Mouse (Mus musculus): Measurements from ENCODE around the gene Rnf38. TPM values are rescaled to one million over a fixed set of nuclear protein-coding genes. Genes with fewer than 3 reads are reported as not detected.

Rnf38 gene
- polyA plus RNA-seq, 1 experiment from 2014 or later: 13.6 TPM

DNA sequence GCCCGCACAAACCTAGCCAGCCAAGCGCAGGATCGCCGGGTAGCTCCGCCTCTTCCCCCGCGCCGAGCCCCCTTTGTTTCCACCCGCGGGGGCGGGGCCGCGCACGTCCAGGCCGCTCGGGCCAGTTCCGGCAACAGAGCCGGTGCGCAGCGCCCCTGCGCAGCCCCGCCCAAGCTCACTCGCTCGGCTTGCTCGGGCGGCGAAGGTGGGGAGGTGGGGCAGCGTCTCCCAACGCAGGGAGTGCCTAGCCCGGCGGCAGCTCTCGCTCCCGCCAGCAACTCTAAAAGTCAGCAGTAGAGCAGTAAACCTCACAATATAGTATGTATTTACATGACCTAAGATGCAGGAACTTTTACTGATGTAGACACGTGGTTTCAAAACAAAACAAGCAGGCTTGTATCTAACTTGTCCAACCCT is 65.3 kb downstream of the Rnf38 start:
- ATAC-seq (replicated peaks; ENCODE audit: low FRiP score, low read depth): peak; percentile 89
- peak; percentile 96 for DNase-seq (ENCODE audit: low spot score)
- H3K4me3 ChIP-seq (replicated peaks; ENCODE audit: low read depth, low read length): peak overlapping the region; percentile 41
- TF ChIP-seq CTCF (IDR thresholded peaks at IDR 0.05; ENCODE audit: low read depth): no peak
- H3K27ac ChIP-seq: peak overlapping the region; percentile 68
- H3K9ac ChIP-seq (ENCODE audit: low read depth, low read length): peak overlapping the region; percentile 39; the same call in 1 of the 2 replicates
- H3K4me2 ChIP-seq (ENCODE audit: low read length): peak overlapping the region; percentile 70
- no peaks in the 10 kb centered on the region for H3K9me3 ChIP-seq (replicated peaks; ENCODE audit: low read length)
- peaks cover 13% of the 10 kb centered on the region for H3K4me1 ChIP-seq (replicated peaks; ENCODE audit: insufficient read depth, low read length)
- no peaks in the 10 kb centered on the region for H3K36me3 ChIP-seq (ENCODE audit: insufficient read depth, low read length)
- 0% methylated on average over 27 of the region's 34 CpGs for WGBS
- no peaks in the 10 kb centered on the region for H3K27me3 ChIP-seq (ENCODE audit: insufficient read depth, low read length)

GRCm38 (mm10) chr4:44167397-44168121 is 66.0 kb downstream of the Rnf38 start:
- Histone ChIP-seq H3K9ac (ENCODE audit: low read depth, low read length) (peak overlapping the region; percentile 82), H3K27ac (peak overlapping the region; percentile 97), H3K4me1 (replicated peaks; ENCODE audit: insufficient read depth, low read length) (peaks cover 13% of the 10 kb centered on the region), H3K27me3 (ENCODE audit: insufficient read depth, low read length) (no peaks in the 10 kb centered on the region), H3K4me2 (ENCODE audit: low read length) (peak overlapping the region; percentile 60), H3K36me3 (ENCODE audit: insufficient read depth, low read length) (no peaks in the 10 kb centered on the region), H3K4me3 (replicated peaks; ENCODE audit: low read depth, low read length) (peak overlapping the region; percentile 75), H3K9me3 (replicated peaks; ENCODE audit: low read length) (no peaks in the 10 kb centered on the region)
- TF ChIP-seq CTCF (IDR thresholded peaks at IDR 0.05; ENCODE audit: low read depth): peak; percentile 35; the same call in 1 of the 2 replicates
- DNase-seq (ENCODE audit: low spot score): peak; percentile 90
- WGBS: under 1% methylated on average over 67 of the region's 95 CpGs
- ATAC-seq (replicated peaks; ENCODE audit: low FRiP score, low read depth): peak; percentile 90

DNA sequence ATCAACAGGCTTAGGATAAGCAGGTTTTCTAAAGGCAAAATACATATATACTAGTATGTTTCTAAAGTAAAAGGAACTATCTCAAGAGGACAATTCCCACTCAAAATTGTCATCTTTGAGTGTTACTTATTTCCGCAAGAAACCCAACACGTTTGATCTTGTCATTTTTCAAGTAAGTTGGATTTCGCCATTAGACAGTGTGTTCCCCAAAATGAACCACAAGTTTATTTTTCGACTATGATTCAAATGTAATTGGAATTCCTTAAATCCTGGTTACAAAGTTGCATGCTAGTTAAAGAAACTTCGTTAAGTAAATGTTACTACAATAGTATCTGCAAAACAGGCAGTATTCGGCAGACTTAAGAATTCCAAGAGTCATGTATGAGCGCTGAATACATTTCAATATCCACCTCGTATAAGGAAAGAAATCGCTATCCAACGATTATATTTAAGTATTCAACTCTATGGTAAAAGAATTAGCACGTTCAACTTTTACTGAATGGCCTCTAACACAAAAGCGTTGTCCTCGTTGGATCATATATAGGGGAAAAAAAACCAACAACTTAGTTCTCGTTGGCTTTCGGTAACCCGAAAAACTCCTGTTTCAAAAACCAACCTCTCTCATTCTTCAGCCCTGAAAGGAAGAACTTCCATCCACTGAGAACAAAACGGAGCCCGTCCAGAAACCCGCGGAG is 66.7 kb downstream of the Rnf38 start:
- no peaks in the 10 kb centered on the region for H3K36me3 ChIP-seq (ENCODE audit: insufficient read depth, low read length)
- no peaks in the 10 kb centered on the region for H3K27me3 ChIP-seq (ENCODE audit: insufficient read depth, low read length)
- H3K4me1 ChIP-seq (replicated peaks; ENCODE audit: insufficient read depth, low read length): peaks cover 16% of the 10 kb centered on the region
- DNase-seq (ENCODE audit: low spot score) (no peak), ATAC-seq (replicated peaks; ENCODE audit: low FRiP score, low read depth) (no peak)
- H3K4me2 ChIP-seq (ENCODE audit: low read length): peak overlapping the region; percentile 60
- 2% methylated on average over 20 of the region's 20 CpGs for WGBS
- H3K9ac ChIP-seq (ENCODE audit: low read depth, low read length): peak overlapping the region; percentile 82
- H3K27ac ChIP-seq: peak overlapping the region; percentile 97
- peak overlapping the region; percentile 75 for H3K4me3 ChIP-seq (replicated peaks; ENCODE audit: low read depth, low read length)
- no peaks in the 10 kb centered on the region for H3K9me3 ChIP-seq (replicated peaks; ENCODE audit: low read length)
- no peak for TF ChIP-seq CTCF (IDR thresholded peaks at IDR 0.05; ENCODE audit: low read depth)

DNA sequence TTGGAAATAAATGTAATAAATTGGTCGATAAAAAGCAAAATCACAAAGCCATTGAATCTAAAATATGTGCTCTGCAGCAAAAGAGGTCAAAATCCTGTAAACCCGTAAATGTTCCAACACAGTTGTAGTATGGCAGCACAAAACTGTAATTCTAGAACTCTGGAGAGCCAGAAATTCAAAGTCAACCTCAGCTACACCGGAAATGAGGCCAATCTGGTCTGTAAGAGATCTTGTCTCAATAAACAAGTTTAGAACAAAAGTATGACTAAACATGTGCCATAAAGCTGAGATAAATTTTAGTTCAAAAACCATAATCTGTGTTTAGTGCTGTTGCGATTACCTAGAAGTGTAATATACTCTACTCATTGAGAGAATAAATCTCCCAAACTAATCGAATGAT is 69.0 kb downstream of the Rnf38 start:
- Histone ChIP-seq H3K4me3 (replicated peaks; ENCODE audit: low read depth, low read length) (no peak overlapping the region), H3K27ac (no peak overlapping the region), H3K9ac (ENCODE audit: low read depth, low read length) (no peak overlapping the region), H3K9me3 (replicated peaks; ENCODE audit: low read length) (no peaks in the 10 kb centered on the region), H3K4me1 (replicated peaks; ENCODE audit: insufficient read depth, low read length) (peaks cover 19% of the 10 kb centered on the region), H3K27me3 (ENCODE audit: insufficient read depth, low read length) (no peaks in the 10 kb centered on the region), H3K4me2 (ENCODE audit: low read length) (no peak overlapping the region), H3K36me3 (ENCODE audit: insufficient read depth, low read length) (no peaks in the 10 kb centered on the region)
- DNase-seq (ENCODE audit: low spot score) (no peak), ATAC-seq (replicated peaks; ENCODE audit: low FRiP score, low read depth) (no peak)
- 59% methylated on average over 5 of the region's 5 CpGs for WGBS
- no peak for TF ChIP-seq CTCF (IDR thresholded peaks at IDR 0.05; ENCODE audit: low read depth)

GRCm38 (mm10) chr4:44163034-44163433 is 70.6 kb downstream of the Rnf38 start:
- Histone ChIP-seq H3K4me3 (replicated peaks; ENCODE audit: low read depth, low read length) (no peak overlapping the region), H3K4me1 (replicated peaks; ENCODE audit: insufficient read depth, low read length) (peaks cover 19% of the 10 kb centered on the region), H3K36me3 (ENCODE audit: insufficient read depth, low read length) (no peaks in the 10 kb centered on the region), H3K9ac (ENCODE audit: low read depth, low read length) (no peak overlapping the region), H3K9me3 (replicated peaks; ENCODE audit: low read length) (no peaks in the 10 kb centered on the region), H3K27me3 (ENCODE audit: insufficient read depth, low read length) (no peaks in the 10 kb centered on the region), H3K27ac (no peak overlapping the region), H3K4me2 (ENCODE audit: low read length) (no peak overlapping the region)
- DNase-seq (ENCODE audit: low spot score) (no peak), ATAC-seq (replicated peaks; ENCODE audit: low FRiP score, low read depth) (no peak)
- 69% methylated on average over 2 of the region's 2 CpGs for WGBS
- no peak for TF ChIP-seq CTCF (IDR thresholded peaks at IDR 0.05; ENCODE audit: low read depth)

GRCm38 (mm10) chr4:44160990-44161689 is 72.4 kb downstream of the Rnf38 start:
- no peak overlapping the region for H3K27ac ChIP-seq
- H3K9me3 ChIP-seq (replicated peaks; ENCODE audit: low read length): no peaks in the 10 kb centered on the region
- ATAC-seq (replicated peaks; ENCODE audit: low FRiP score, low read depth) (no peak), DNase-seq (ENCODE audit: low spot score) (no peak)
- H3K27me3 ChIP-seq (ENCODE audit: insufficient read depth, low read length): no peaks in the 10 kb centered on the region
- no peaks in the 10 kb centered on the region for H3K36me3 ChIP-seq (ENCODE audit: insufficient read depth, low read length)
- 57% methylated on average over 13 of the region's 13 CpGs for WGBS
- peaks cover 19% of the 10 kb centered on the region for H3K4me1 ChIP-seq (replicated peaks; ENCODE audit: insufficient read depth, low read length)
- no peak overlapping the region for H3K4me3 ChIP-seq (replicated peaks; ENCODE audit: low read depth, low read length)
- no peak for TF ChIP-seq CTCF (IDR thresholded peaks at IDR 0.05; ENCODE audit: low read depth)
- no peak overlapping the region for H3K9ac ChIP-seq (ENCODE audit: low read depth, low read length)
- H3K4me2 ChIP-seq (ENCODE audit: low read length): no peak overlapping the region

Measured in kidney, postnatal 0 days (tissue).